Comparison of ENCODE assay signal across 9 mouse cellular contexts in the genomic region with DNA sequence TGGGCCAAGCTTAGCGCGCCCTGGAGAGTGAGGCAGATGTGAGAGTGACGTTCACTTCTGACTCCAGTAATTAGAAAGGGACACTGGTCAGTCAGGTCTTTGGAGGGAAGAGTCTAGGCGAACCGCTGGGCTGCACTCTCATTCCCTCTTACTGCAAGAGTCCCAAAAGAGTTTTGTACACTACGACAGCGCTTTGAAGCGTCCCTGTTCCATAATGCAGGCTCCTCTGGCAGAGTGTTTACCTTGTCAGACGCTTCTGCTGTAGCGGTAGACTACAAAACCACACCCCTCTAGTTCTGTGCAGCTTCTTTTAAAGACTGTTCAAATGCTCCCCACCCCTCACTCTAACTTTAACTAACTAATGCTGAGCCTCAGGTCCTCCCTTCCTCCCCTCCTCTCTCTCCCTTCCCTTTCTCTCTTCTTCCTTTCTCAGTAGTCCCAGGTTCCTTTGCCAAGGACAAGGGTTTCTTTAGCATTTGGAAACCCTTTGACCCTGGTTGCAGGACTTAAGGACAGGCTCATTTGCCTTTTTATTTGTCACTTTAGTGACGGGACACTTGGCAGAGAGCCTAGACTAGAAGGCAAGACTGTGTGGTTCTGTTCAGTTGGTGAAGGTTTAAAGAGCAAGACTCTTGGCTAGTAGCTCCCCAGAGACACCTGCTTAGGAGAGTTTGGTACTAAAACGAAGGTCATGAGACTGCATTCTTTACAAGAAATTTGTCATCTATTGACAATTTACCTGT. TPM values are rescaled to one million over a fixed set of nuclear protein-coding genes. Genes with fewer than 3 reads are reported as not detected.
A peak's percentile ranks its signal among the peaks of the same experiment; 100 is the strongest.
DNase-seq lines count a peak whose midpoint lies in the region; ATAC-seq and TF ChIP-seq lines count a peak whose summit lies in the region.
"Had no signal": no experiment of that assay in that cellular context is flagged by ENCODE, and none has a peak within 500 bp of the region (broad histone marks: within the 10 kb centered on the region; RNA-seq: fewer than 3 reads in every experiment).

No protein-coding gene starts in this region.

- peak overlapping the region; percentile 94 for H3K4me2 ChIP-seq in forebrain, embryonic 16.5 days (ENCODE audit: low read length)
- peak overlapping the region; percentile 93 for H3K4me2 ChIP-seq in limb, embryonic 15.5 days

- no peaks in the 10 kb centered on the region for H3K4me1 ChIP-seq in ES-E14 (ENCODE audit: control insufficient read depth in 2 of 2, insufficient read depth in 2 of 2, low read length in 2 of 2, poor library complexity in 1 of 2)
- peaks cover 18% of the 10 kb centered on the region for H3K4me1 ChIP-seq in forebrain, embryonic 16.5 days (replicated peaks; ENCODE audit: control insufficient read depth, insufficient read depth, low read length)
- H3K4me1 ChIP-seq in limb, embryonic 15.5 days, result peaks cover 14% of the 10 kb centered on the region

- in situ Hi-C loops in ES-E14 (cut with MboI; ENCODE audit: low sequenced_read_pairs in 2 of 2, unreplicated experiment in 2 of 2), result no loop called here

- H3K9me3 ChIP-seq in ES-E14 (ENCODE audit: control insufficient read depth, insufficient read depth, low read depth, low read length), result no peaks in the 10 kb centered on the region
- no peaks in the 10 kb centered on the region for H3K9me3 ChIP-seq in forebrain, embryonic 16.5 days (ENCODE audit: control insufficient read depth, low read length)
- H3K9me3 ChIP-seq in limb, embryonic 15.5 days, result no peaks in the 10 kb centered on the region

- H3K27ac ChIP-seq in ES-E14 (ENCODE audit: insufficient read depth, low read depth, low read length, poor library complexity, severe bottlenecking), result no peak overlapping the region
- H3K27ac ChIP-seq in forebrain, embryonic 16.5 days (ENCODE audit: low read length), result no peak overlapping the region
- no peak overlapping the region for H3K27ac ChIP-seq in limb, embryonic 15.5 days

- no peaks in the 10 kb centered on the region; the same call in 1 of the 2 replicates for H3K27me3 ChIP-seq in forebrain, embryonic 16.5 days (replicated peaks; ENCODE audit: control insufficient read depth, insufficient read depth, low read length)
- peaks cover 30% of the 10 kb centered on the region for H3K27me3 ChIP-seq in limb, embryonic 15.5 days

- H3K36me3 ChIP-seq in ES-E14 (ENCODE audit: control insufficient read depth, insufficient read depth, low read length, poor library complexity, severe bottlenecking), result no peaks in the 10 kb centered on the region
- H3K36me3 ChIP-seq in forebrain, embryonic 16.5 days (ENCODE audit: control insufficient read depth, insufficient read depth), result no peaks in the 10 kb centered on the region
- no peaks in the 10 kb centered on the region for H3K36me3 ChIP-seq in limb, embryonic 15.5 days

- ATAC-seq in frontal cortex, adult (ENCODE audit: low TSS enrichment), result peak; percentile 32
- ATAC-seq in forebrain, embryonic 16.5 days, result no peak
- ATAC-seq in limb, embryonic 15.5 days (ENCODE audit: insufficient number of reproducible peaks, low FRiP score, low TSS enrichment, low read depth), result no peak

- DNase-seq in frontal cortex, postnatal 36 days (ENCODE audit: low spot score in 2 of 2), result no peak
- no peak for DNase-seq in ES-E14 (ENCODE audit: low read depth, low spot score)
- DNase-seq in thymus, postnatal 10 days (ENCODE audit: low spot score in 2 of 2), result no peak
- no peak for DNase-seq in cerebellum, postnatal 36 days
- DNase-seq in embryo, embryonic 9.5 days (ENCODE audit: extremely low spot score), result no peak

- 3% methylated on average over 12 of the region's 12 CpGs for WGBS in forebrain, embryonic 16.5 days
- 2% methylated on average over 12 of the region's 12 CpGs for WGBS in limb, embryonic 15.5 days

- H3K9ac ChIP-seq in ES-E14 (ENCODE audit: insufficient read depth, low read depth, low read length, poor library complexity, severe bottlenecking), result no peak overlapping the region
- H3K9ac ChIP-seq in forebrain, embryonic 16.5 days (replicated peaks; ENCODE audit: low read depth, low read length), result peak overlapping the region; percentile 59; the same call in 1 of the 2 replicates
- H3K9ac ChIP-seq in limb, embryonic 15.5 days, result no peak overlapping the region

- peak overlapping the region; percentile 47 to 50 for H3K4me3 ChIP-seq in ES-E14 (ENCODE audit: insufficient read depth in 1 of 2, low read depth in 1 of 2, low read length in 2 of 2, poor library complexity in 1 of 2, severe bottlenecking in 1 of 2)
- peak overlapping the region; percentile 64 for H3K4me3 ChIP-seq in forebrain, embryonic 16.5 days (replicated peaks; ENCODE audit: low read length)
- peak overlapping the region; percentile 44 for H3K4me3 ChIP-seq in limb, embryonic 15.5 days

TF ChIP-seq in ES-E14, 5 proteins besides CTCF, POLR2A, EP300 and RAD21:
- TF ChIP-seq CHD2 (IDR thresholded peaks at IDR 0.05; ENCODE audit: low read depth, low read length) (no peak), MAFK (IDR thresholded peaks at IDR 0.05; ENCODE audit: insufficient read depth, low read depth, low read length) (no peak), ZC3H11A (IDR thresholded peaks at IDR 0.05; ENCODE audit: borderline replicate concordance, low read depth, low read length) (no peak), ZNF384 (IDR thresholded peaks at IDR 0.05; ENCODE audit: low read depth, low read length) (no peak), HCFC1 (IDR thresholded peaks at IDR 0.05; ENCODE audit: borderline replicate concordance, insufficient read depth, low read length) (no peak)
TF ChIP-seq in ES-E14: peak in this region for 0.

RNA-seq across cellular contexts. Expression of a gene that starts 0.6 kb away (rescaled TPM):
- total RNA-seq in ES-E14 (2012; rRNA removed), result 0.05 and 0.13 TPM in 2 replicates
- 19.7 and 21.7 TPM in 2 replicates for polyA plus RNA-seq in forebrain, embryonic 16.5 days (2015; fragmentation: Nextera tagmentation; extraction: Ambion mirVana)
- 0.25 and 0.33 TPM in 2 replicates for polyA plus RNA-seq in limb, embryonic 15.5 days (2015; fragmentation: Nextera tagmentation; extraction: Ambion mirVana)
- total RNA-seq: hematopoietic stem cell, adult 5-6 weeks had no signal

Comparison
In these comparisons a context has a peak if more than half of its experiments do, and no peak if none do; other contexts are left out.
1. RNA of a gene that starts 0.6 kb away (polyA plus RNA-seq): 19.7 to 21.7 TPM in forebrain, embryonic 16.5 days; 0.25 to 0.33 TPM in limb, embryonic 15.5 days; every median in the first group is over 10 times any median in the second.
2. Peak in every context shown above with its lines, with median percentiles within 50 percentile points of each other: H3K4me3 ChIP-seq.